Mouse (Mus musculus): Measurements from ENCODE around the gene Dip2b.
A peak's percentile ranks its signal among the peaks of the same experiment; 100 is the strongest.

Dip2b gene

DNA sequence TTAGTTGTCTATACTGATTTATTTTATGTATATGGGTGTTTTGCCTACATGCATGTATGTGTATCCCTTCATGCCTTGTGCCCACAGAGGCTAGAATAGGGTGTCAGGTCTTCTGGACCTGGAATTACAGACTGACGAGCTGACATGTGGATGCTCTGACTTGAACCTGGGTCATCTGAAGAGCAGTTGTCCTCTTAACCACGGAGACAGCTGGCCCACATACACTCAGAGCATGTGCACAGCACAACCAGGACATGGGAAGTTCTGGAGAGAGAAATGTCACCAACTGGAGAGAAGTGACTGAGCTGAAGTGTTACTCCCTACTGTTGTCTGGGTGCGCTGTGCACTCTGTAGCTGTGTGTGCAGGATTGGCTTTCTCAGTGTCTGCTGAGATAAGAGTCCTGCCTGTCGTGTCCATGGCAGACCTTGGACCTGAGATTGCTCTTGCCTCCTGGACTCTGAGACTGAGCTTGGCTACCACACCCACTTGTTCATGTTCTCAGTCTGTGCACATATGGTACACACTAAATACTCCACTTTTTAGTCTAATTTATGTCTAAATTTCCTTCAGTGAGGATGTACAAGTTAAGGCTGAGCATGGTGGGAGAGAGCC, 117.7 kb downstream of the Dip2b start:
- Histone ChIP-seq H3K4me3 (replicated peaks; ENCODE audit: low read length) (no peak overlapping the region), H3K27me3 (ENCODE audit: insufficient read depth, low read length) (no peaks in the 10 kb centered on the region), H3K9me3 (ENCODE audit: low read length) (no peaks in the 10 kb centered on the region), H3K4me1 (replicated peaks; ENCODE audit: low read depth, low read length) (no peaks in the 10 kb centered on the region), H3K36me3 (ENCODE audit: insufficient read depth, low read length) (peaks cover 73% of the 10 kb centered on the region)
- TF ChIP-seq CTCF (conservative IDR thresholded peaks at IDR 0.05; ENCODE audit: low read length) (no peak), NANOG (IDR thresholded peaks at IDR 0.05; ENCODE audit: borderline replicate concordance, low read length) (no peak), POU5F1 (IDR thresholded peaks at IDR 0.05; ENCODE audit: borderline replicate concordance, low read length) (no peak)

DNA sequence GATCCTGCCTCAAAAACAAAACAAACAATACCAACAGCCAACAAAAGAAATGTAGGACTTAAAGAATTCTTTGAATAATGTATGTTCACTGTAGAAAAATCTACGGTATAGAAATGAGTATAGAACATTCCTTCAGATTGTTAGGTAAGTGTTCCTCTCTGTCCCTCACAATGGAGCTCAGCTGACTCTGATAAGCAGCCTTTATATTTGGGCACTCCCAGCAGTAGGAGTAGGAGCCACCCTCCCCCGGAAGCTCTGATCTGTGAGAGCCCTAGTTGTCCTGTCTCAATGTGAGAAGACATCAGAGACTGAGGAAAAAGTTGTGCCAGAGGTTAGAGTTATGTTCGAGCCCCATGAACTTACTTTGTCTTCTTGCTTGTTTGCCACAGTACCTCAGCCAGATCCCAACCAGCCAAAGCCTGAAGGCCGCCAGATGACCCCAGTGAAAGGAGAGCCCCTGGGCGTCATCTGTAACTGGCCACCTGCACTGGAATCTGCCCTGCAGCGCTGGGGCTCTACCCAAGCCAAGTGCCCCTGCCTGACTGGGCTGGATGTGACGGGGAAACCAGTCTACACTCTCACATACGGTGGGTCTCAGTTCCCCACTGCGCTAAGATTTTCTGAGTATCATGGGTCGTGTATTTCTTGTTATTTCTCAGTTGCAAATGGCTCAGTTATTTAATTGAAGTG, 118.5 kb downstream of the Dip2b start:
- Histone ChIP-seq H3K4me1 (replicated peaks; ENCODE audit: low read depth, low read length) (no peaks in the 10 kb centered on the region), H3K36me3 (ENCODE audit: insufficient read depth, low read length) (peaks cover 73% of the 10 kb centered on the region), H3K9me3 (ENCODE audit: low read length) (no peaks in the 10 kb centered on the region), H3K27me3 (ENCODE audit: insufficient read depth, low read length) (no peaks in the 10 kb centered on the region), H3K4me3 (replicated peaks; ENCODE audit: low read length) (no peak overlapping the region)
- no peak for TF ChIP-seq POU5F1 (IDR thresholded peaks at IDR 0.05; ENCODE audit: borderline replicate concordance, low read length)
- TF ChIP-seq CTCF (conservative IDR thresholded peaks at IDR 0.05; ENCODE audit: low read length), result no peak
- no peak for TF ChIP-seq NANOG (IDR thresholded peaks at IDR 0.05; ENCODE audit: borderline replicate concordance, low read length)

DNA sequence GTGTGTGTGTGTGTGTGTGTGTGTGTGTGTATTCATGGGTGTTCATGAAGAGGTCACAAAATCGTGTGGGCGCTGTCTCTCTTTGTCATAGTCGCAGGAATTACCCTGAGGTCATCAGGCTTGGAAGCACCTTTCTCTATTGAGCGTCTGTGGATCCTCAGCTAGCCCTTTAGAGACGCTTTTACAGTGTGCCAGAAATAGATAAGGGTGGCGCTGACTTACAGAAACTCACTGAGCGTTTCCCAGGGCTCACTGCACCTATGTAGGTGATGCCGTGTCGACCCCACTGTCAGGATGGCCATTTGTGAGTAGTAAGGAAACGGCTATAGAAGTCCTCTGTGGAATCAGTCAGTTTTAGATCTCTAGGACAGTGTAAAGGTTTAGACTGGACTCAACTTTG, 120.5 kb downstream of the Dip2b start:
- Histone ChIP-seq H3K9me3 (ENCODE audit: low read length) (peaks cover 13% of the 10 kb centered on the region), H3K4me1 (replicated peaks; ENCODE audit: low read depth, low read length) (no peaks in the 10 kb centered on the region), H3K27me3 (ENCODE audit: insufficient read depth, low read length) (no peaks in the 10 kb centered on the region), H3K36me3 (ENCODE audit: insufficient read depth, low read length) (peaks cover 81% of the 10 kb centered on the region), H3K4me3 (replicated peaks; ENCODE audit: low read length) (no peak overlapping the region)
- no peak for TF ChIP-seq CTCF (conservative IDR thresholded peaks at IDR 0.05; ENCODE audit: low read length)

DNA sequence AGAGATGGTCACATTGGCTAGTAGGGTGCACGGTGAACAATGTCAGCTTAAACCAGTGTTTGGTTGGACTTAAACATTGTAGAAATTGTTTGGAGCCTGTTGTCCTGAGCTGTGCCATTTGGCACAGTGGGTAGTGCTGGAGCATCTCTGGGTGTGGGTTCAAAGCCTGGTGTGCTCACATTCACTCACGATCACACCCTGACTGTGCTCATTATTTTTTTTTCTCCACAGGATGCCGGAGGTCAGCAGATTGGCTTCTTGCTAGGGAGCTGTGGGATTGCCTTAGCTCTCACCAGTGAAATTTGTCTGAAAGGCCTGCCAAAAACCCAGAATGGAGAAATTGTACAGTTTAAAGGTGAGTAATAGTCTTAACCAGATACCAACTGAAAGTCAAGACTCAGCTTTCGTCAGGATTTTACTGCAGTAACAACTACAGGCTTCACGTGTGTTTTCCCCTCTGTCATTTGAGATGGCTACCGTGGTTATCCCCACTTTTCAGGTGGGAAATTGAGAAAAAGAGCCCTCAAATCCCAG, 123.3 kb downstream of the Dip2b start:
- no peaks in the 10 kb centered on the region for H3K27me3 ChIP-seq (ENCODE audit: insufficient read depth, low read length)
- TF ChIP-seq POU5F1 (IDR thresholded peaks at IDR 0.05; ENCODE audit: borderline replicate concordance, low read length) (no peak), NANOG (IDR thresholded peaks at IDR 0.05; ENCODE audit: borderline replicate concordance, low read length) (no peak), CTCF (conservative IDR thresholded peaks at IDR 0.05; ENCODE audit: low read length) (no peak)
- H3K4me1 ChIP-seq (replicated peaks; ENCODE audit: low read depth, low read length), result no peaks in the 10 kb centered on the region
- H3K9me3 ChIP-seq (ENCODE audit: low read length), result peaks cover 33% of the 10 kb centered on the region
- H3K4me3 ChIP-seq (replicated peaks; ENCODE audit: low read length), result no peak overlapping the region
- H3K36me3 ChIP-seq (ENCODE audit: insufficient read depth, low read length), result peaks cover 75% of the 10 kb centered on the region

DNA sequence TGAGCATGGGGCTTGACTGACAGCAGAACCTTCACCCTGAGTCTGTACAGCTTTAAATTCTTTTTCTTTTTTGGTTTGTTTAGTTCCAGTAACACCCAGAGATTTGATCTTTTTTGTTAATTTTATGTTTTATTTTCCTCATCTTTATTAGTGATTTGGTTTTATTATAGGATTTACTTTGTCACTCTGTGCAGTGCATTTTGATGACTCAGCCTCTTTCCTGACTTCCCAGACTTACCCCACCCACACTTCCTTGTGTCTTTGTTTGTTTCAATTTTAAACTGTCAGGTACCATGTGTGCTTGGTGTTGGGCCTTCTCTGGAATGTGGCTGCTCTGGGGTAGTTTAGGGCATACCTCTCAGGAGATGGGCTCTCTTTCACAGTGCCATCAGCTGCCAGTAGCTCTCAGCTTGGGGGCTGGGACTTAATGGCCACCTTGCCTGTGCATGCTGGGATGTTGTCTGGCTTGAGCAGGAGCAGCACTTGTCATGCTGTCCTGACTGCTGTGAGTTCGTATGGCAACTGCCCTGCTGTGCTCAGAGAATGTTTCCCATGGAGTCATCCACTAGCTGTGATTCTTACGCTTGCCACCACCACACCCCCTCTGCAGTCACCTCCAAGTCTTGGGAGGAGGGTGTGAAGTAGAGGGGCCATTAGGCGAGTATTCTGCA, 125.1 kb downstream of the Dip2b start:
- peaks cover 44% of the 10 kb centered on the region for H3K9me3 ChIP-seq (ENCODE audit: low read length)
- no peak overlapping the region for H3K4me3 ChIP-seq (replicated peaks; ENCODE audit: low read length)
- H3K27me3 ChIP-seq (ENCODE audit: insufficient read depth, low read length), result no peaks in the 10 kb centered on the region
- peaks cover 81% of the 10 kb centered on the region for H3K36me3 ChIP-seq (ENCODE audit: insufficient read depth, low read length)
- TF ChIP-seq POU5F1 (IDR thresholded peaks at IDR 0.05; ENCODE audit: borderline replicate concordance, low read length) (no peak), CTCF (conservative IDR thresholded peaks at IDR 0.05; ENCODE audit: low read length) (no peak), NANOG (IDR thresholded peaks at IDR 0.05; ENCODE audit: borderline replicate concordance, low read length) (no peak)
- H3K4me1 ChIP-seq (replicated peaks; ENCODE audit: low read depth, low read length), result no peaks in the 10 kb centered on the region

DNA sequence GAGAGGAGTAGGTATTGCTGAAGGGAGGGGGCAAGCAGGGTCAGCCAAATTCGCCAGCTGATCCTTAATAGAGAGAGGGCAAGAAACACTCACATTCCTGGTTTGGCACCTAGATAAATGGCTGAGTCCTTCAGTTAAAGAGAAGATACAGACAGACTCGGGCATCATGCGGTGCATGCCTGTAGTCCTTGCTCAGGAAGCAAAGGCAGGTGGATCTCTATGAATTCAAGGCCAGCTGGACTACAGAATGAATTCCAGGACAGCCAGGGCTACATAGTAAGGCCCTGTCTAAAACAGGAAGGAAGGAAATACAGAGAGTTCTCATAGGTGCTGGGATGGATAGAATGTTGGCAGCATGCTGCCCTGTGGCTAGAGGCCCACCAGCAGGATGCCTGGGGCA, 128.0 kb downstream of the Dip2b start:
- Histone ChIP-seq H3K36me3 (ENCODE audit: insufficient read depth, low read length) (peaks cover 83% of the 10 kb centered on the region), H3K9me3 (ENCODE audit: low read length) (peaks cover 44% of the 10 kb centered on the region), H3K27me3 (ENCODE audit: insufficient read depth, low read length) (no peaks in the 10 kb centered on the region), H3K4me1 (replicated peaks; ENCODE audit: low read depth, low read length) (no peaks in the 10 kb centered on the region), H3K4me3 (replicated peaks; ENCODE audit: low read length) (0 out of 2 replicates have a peak overlapping the region, but pooled peaks have one; percentile 3)
- TF ChIP-seq CTCF (conservative IDR thresholded peaks at IDR 0.05; ENCODE audit: low read length), result no peak
- TF ChIP-seq POU5F1 (IDR thresholded peaks at IDR 0.05; ENCODE audit: borderline replicate concordance, low read length), result no peak
- TF ChIP-seq NANOG (IDR thresholded peaks at IDR 0.05; ENCODE audit: borderline replicate concordance, low read length), result no peak

DNA sequence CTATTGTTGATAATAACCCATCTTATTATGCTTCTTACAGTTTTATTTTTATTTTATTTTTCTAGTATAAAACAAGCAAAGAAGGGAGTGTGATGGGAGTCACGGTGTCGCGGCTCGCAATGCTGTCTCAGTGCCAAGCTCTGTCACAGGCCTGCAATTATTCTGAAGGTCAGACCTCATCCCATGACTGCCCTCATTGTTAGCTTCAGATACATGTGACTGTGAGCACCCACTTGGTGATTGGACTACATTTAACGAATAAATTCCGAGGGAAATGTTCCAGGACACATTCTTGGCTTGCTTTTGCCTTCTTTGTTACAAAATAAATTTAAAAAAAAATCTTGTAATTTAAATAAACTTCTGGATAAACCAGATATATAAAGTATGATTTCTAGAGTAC, 129.3 kb downstream of the Dip2b start:
- Histone ChIP-seq H3K9me3 (ENCODE audit: low read length) (peaks cover 42% of the 10 kb centered on the region), H3K27me3 (ENCODE audit: insufficient read depth, low read length) (no peaks in the 10 kb centered on the region)

DNA sequence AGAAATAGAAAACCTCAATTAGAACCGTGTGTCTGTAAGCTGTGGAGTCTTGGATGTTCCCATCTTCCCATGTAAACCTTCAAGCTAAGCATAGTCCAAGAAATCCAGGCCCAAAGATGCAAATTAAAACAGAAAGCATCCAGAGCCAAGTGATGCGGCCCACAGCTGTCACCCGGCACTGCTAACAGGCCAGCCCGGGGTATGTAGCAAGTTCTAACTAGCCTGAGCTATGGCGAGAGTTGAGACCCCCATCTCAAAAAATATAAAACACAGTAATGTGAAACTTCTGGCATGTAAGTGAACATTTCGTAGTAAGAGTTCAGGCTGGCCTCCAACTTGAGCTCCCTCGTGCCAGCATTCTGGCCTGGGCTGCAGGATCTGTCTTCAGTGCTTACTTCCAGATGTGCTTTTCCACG, 129.7 kb downstream of the Dip2b start:
- no peaks in the 10 kb centered on the region for H3K27me3 ChIP-seq (ENCODE audit: insufficient read depth, low read length)
- TF ChIP-seq NANOG (IDR thresholded peaks at IDR 0.05; ENCODE audit: borderline replicate concordance, low read length), result no peak
- TF ChIP-seq CTCF (conservative IDR thresholded peaks at IDR 0.05; ENCODE audit: low read length), result no peak
- TF ChIP-seq POU5F1 (IDR thresholded peaks at IDR 0.05; ENCODE audit: borderline replicate concordance, low read length), result no peak

More for the DNA sequence above, 129.3 kb downstream of the Dip2b start:
- H3K4me1 ChIP-seq (replicated peaks; ENCODE audit: low read depth, low read length), result 0 out of 2 replicates have a peak, but pooled peaks cover 2% of the 10 kb centered on the region
- H3K36me3 ChIP-seq (ENCODE audit: insufficient read depth, low read length), result peaks cover 79% of the 10 kb centered on the region
- TF ChIP-seq CTCF (conservative IDR thresholded peaks at IDR 0.05; ENCODE audit: low read length) (no peak), NANOG (IDR thresholded peaks at IDR 0.05; ENCODE audit: borderline replicate concordance, low read length) (no peak), POU5F1 (IDR thresholded peaks at IDR 0.05; ENCODE audit: borderline replicate concordance, low read length) (no peak)
- H3K4me3 ChIP-seq (replicated peaks; ENCODE audit: low read length), result no peak overlapping the region

More for the DNA sequence above, 129.7 kb downstream of the Dip2b start:
- Histone ChIP-seq H3K9me3 (ENCODE audit: low read length) (peaks cover 38% of the 10 kb centered on the region), H3K4me1 (replicated peaks; ENCODE audit: low read depth, low read length) (0 out of 2 replicates have a peak, but pooled peaks cover 3% of the 10 kb centered on the region), H3K36me3 (ENCODE audit: insufficient read depth, low read length) (peaks cover 79% of the 10 kb centered on the region), H3K4me3 (replicated peaks; ENCODE audit: low read length) (no peak overlapping the region)

Data from E14TG2a.4 (cell line).